Mouse (Mus musculus) midbrain, embryonic 13.5 days (tissue): ENCODE measurements around the gene Map2. TPM values are rescaled to one million over a fixed set of nuclear protein-coding genes. Genes with fewer than 3 reads are reported as not detected.

Source experiments
- ATAC-seq: fragments of 200-750 bp; cut with Nextera tagmentation; 2 replicates; pipeline ENCODE4 v1.8.0; 2017; ENCODE audit warnings: mild to moderate bottlenecking, moderate TSS enrichment, moderate library complexity
- H3K27ac ChIP-seq: fragments of 300-500 bp; sonication (generic); 2 replicates; pipeline ENCODE4 v1.5.1; 2015; ENCODE audit warnings: inconsistent platforms, mild to moderate bottlenecking, moderate library complexity
- H3K27me3 ChIP-seq: fragments of 300-500 bp; sonication (generic); 2 replicates; pipeline ENCODE4 v1.6.1; 2015; ENCODE audit warnings: mild to moderate bottlenecking, inconsistent platforms
- H3K36me3 ChIP-seq: fragments of 300-500 bp; sonication (generic); 2 replicates; pipeline ENCODE4 v1.6.1; 2015; ENCODE audit warnings: mild to moderate bottlenecking, inconsistent platforms
- H3K4me1 ChIP-seq: fragments of 300-500 bp; sonication (generic); replicated peaks from 2 replicates; pipeline ENCODE4 v1.6.1; 2015; ENCODE audit warnings: inconsistent platforms
- H3K4me2 ChIP-seq: fragments of 300-500 bp; sonication (generic); replicated peaks from 2 replicates; pipeline ENCODE4 v1.6.1; 2015; ENCODE audit warnings: moderate library complexity, mild to moderate bottlenecking, inconsistent platforms
- H3K4me3 ChIP-seq: fragments of 300-500 bp; sonication (generic); replicated peaks from 2 replicates; pipeline ENCODE4 v1.5.1; 2015; ENCODE audit warnings: mild to moderate bottlenecking, inconsistent platforms
- H3K9ac ChIP-seq: fragments of 300-500 bp; sonication (generic); replicated peaks from 2 replicates; pipeline ENCODE4 v1.6.1; 2015; ENCODE audit warnings: mild to moderate bottlenecking, inconsistent platforms
- H3K9me3 ChIP-seq: fragments of 300-500 bp; sonication (generic); 2 replicates; pipeline ENCODE4 v1.6.1; 2016; ENCODE audit warnings: mild to moderate bottlenecking, inconsistent platforms
- WGBS: fragments of 180-500 bp; shearing (Covaris S2); methylation state at CpG from one replicate; pipeline ENCODE4 v1.1.7; 2015; 5-methylcytosine and 5-hydroxymethylcytosine counted together
- polyA plus RNA-seq: library from polyadenylated mRNA; unstranded; fragments of >200 nt; fragmentation: Nextera tagmentation; extraction: Ambion mirVana; gene quantifications from 2 replicates; pipeline ENCODE4 v1.2.1, GENCODE M21; 2015

Gene Map2
- polyA plus RNA-seq, 1 experiment from 2014 or later, result 458 TPM

- H3K4me3 ChIP-seq, result no peak overlapping the region
- H3K27ac ChIP-seq, result no peak overlapping the region
- H3K9me3 ChIP-seq, result no peaks in the 10 kb centered on the region
- no peaks in the 10 kb centered on the region for H3K27me3 ChIP-seq
- 0 out of 2 replicates have a peak, but pooled peaks cover under 1% of the 10 kb centered on the region for H3K36me3 ChIP-seq
- ATAC-seq, result no peak
- peaks cover 7% of the 10 kb centered on the region; the same call in 1 of the 2 replicates for H3K4me1 ChIP-seq
- WGBS, result 58% methylated on average over 3 of the region's 3 CpGs
- H3K4me2 ChIP-seq, result no peak overlapping the region
- no peak overlapping the region for H3K9ac ChIP-seq
These were observed 31.8 kb downstream of the Map2 start for GRCm38 (mm10) chr1:66206904-66207303.

GRCm38 (mm10) chr1:66211074-66211791 is 36.2 kb downstream of the Map2 start:
- H3K27me3 ChIP-seq, result no peaks in the 10 kb centered on the region

GRCm38 (mm10) chr1:66221497-66221896 is 46.4 kb downstream of the Map2 start:
- Histone ChIP-seq H3K4me1 (peaks cover 35% of the 10 kb centered on the region), H3K9me3 (no peaks in the 10 kb centered on the region), H3K36me3 (no peaks in the 10 kb centered on the region), H3K9ac (no peak overlapping the region), H3K4me2 (no peak overlapping the region), H3K4me3 (no peak overlapping the region), H3K27ac (0 out of 2 replicates have a peak overlapping the region, but pooled peaks have one; percentile 19), H3K27me3 (no peaks in the 10 kb centered on the region)
- 51% methylated on average over 4 of the region's 4 CpGs for WGBS
- ATAC-seq, result 0 out of 2 replicates have a peak, but pooled peaks have one; percentile 63

More at GRCm38 (mm10) chr1:66211074-66211791, 36.2 kb downstream of the Map2 start:
- Histone ChIP-seq H3K4me2 (no peak overlapping the region), H3K27ac (no peak overlapping the region), H3K9me3 (no peaks in the 10 kb centered on the region), H3K4me1 (peaks cover 7% of the 10 kb centered on the region), H3K4me3 (no peak overlapping the region), H3K9ac (no peak overlapping the region), H3K36me3 (no peaks in the 10 kb centered on the region)
- WGBS, result 76% methylated on average over 7 of the region's 7 CpGs
- no peak for ATAC-seq

DNA sequence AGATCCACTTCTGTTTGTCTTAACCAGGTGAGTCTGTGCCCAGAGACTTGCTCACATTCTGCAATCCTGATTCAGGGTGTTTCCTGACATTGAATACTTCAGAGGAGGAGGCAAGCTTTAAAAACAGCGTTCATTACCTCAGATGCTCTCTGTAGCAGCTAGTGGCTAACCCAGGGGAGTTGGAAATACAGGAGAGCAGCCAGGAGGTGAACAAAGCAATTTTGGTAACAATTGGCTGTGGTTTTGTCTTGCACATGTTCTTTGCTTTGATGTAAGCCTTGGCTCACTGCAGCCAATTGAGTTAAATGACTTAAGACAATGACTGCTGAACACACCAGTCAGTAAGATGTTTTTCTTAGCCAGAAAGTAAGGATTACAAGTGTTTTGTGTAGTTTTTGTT is 48.3 kb downstream of the Map2 start:
- Histone ChIP-seq H3K27ac (no peak overlapping the region), H3K27me3 (no peaks in the 10 kb centered on the region), H3K4me2 (no peak overlapping the region), H3K4me3 (no peak overlapping the region), H3K9ac (no peak overlapping the region), H3K9me3 (no peaks in the 10 kb centered on the region), H3K36me3 (no peaks in the 10 kb centered on the region), H3K4me1 (peaks cover 46% of the 10 kb centered on the region)
- ATAC-seq, result no peak
- WGBS, result 27% methylated on average over 1 of the region's 1 CpGs

DNA sequence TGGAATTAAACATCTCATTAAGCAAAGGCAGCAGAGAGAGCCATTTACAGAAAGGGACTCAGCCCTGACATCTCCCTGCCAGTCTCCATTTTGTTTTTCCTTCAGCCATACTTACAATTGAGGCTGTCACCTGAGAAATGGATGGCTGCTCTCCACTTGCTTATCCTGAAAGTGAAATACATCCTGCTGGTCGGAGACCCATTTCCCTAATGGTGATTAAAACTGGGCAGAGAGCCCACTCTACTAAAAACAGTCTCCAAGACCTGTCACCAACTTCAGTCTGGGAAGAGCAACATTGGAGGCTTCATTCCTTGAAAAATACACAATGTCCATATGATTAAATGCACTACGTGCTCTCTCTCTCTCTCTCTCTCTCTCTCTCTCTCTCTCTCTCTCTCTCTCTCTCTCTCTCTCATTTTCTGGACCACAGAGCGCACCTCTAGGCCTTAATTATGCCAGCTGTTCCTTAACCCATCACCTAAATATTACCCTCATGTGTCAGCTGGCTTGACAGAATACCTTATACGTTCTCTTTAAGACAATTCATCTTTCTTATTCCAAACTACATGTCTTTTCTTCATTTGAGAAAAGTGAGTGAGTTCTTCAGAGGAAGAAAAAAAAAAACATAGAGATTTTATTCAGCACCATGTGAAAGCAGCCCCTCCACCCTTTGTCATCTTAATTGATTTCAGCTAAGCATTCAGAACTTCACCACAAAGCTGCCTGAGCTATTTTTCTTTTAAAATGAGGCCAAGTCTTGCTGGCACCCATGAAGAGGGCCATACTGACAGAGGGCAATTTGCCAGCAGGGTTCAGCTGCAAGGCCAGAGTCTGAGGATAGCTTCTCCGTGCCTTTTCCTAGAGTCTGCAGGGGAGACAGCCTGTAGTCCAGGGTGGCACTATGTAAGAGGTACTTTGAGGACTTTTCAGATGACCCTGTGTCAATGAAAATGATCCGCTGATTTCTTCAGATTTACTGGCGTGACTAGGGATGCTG is 51.6 kb downstream of the Map2 start:
- Histone ChIP-seq H3K27ac (peak overlapping the region; percentile 44; the same call in 1 of the 2 replicates), H3K4me1 (peaks cover 36% of the 10 kb centered on the region), H3K36me3 (no peaks in the 10 kb centered on the region), H3K4me3 (no peak overlapping the region), H3K9me3 (no peaks in the 10 kb centered on the region), H3K9ac (no peak overlapping the region), H3K4me2 (no peak overlapping the region), H3K27me3 (no peaks in the 10 kb centered on the region)
- peak; percentile 82 for ATAC-seq
- 49% methylated on average over 7 of the region's 7 CpGs for WGBS

DNA sequence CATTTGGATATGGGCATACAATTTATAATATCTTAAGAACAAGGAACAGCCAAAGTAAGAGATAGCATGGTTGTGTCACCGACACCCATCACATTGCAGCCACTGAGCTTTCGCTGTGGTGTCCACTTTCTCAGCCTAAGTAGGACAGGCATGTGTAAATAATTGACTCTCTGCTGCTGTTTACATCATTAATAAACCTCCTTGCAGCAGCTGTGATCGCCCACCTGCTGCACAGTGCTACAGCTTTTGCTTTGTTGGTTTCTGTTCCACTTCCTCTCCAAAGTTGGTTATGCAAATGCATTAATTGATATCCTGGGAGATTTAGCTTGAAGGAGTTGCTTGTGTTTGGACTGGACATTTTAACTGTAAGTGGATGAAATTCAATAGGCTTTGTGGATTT is 53.1 kb downstream of the Map2 start:
- no peaks in the 10 kb centered on the region for H3K36me3 ChIP-seq
- WGBS, result 60% methylated on average over 3 of the region's 3 CpGs
- ATAC-seq, result peak; percentile 51; the same call in 1 of the 2 replicates
- no peaks in the 10 kb centered on the region for H3K9me3 ChIP-seq
- H3K27me3 ChIP-seq, result no peaks in the 10 kb centered on the region
- no peak overlapping the region for H3K27ac ChIP-seq
- H3K4me1 ChIP-seq, result peaks cover 28% of the 10 kb centered on the region
- H3K4me3 ChIP-seq, result no peak overlapping the region
- no peak overlapping the region for H3K4me2 ChIP-seq
- no peak overlapping the region for H3K9ac ChIP-seq

DNA sequence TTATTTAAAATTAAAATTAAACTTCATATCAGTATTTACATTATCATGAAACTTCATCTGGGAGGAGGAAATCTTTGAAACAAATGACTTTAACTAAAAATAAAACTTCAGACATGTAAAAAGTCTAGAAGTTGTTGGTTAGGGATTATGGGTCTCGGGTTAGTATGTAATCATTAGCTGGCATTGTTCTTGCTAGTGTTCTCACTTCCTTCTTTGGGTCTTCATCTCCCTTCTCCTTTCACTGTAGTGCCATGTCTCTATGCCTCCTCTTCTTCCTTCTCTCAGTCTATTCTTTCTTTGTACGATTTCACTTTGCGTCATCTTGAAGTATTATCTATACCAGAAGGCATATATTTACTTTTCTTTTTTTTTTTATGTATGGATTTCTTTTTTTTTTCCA is 55.3 kb downstream of the Map2 start:
- H3K27ac ChIP-seq, result no peak overlapping the region
- H3K36me3 ChIP-seq, result no peaks in the 10 kb centered on the region
- H3K4me3 ChIP-seq, result no peak overlapping the region
- ATAC-seq, result no peak
- no peaks in the 10 kb centered on the region for H3K27me3 ChIP-seq
- 97% methylated on average over 3 of the region's 3 CpGs for WGBS
- H3K4me2 ChIP-seq, result no peak overlapping the region
- H3K4me1 ChIP-seq, result peaks cover 33% of the 10 kb centered on the region
- H3K9ac ChIP-seq, result no peak overlapping the region
- no peaks in the 10 kb centered on the region for H3K9me3 ChIP-seq

DNA sequence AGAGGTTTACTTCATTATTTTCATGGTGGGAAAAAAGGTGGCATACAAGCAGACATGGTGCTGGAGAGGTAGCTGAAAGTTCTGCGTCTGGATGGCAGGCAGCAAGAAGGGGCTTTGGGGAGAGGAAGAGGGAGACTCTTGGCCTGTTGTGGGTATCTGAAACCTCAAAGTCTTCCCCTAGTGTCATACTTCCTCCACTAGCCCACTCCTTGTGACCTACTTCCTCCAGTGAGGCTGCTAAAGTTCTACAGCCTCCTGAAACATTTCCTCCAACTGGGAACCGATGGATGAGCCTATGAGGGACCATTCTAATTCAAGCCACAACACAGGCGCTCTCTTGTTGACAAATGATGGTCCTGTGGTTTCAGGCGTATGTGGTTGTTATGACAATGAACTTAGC is 56.9 kb downstream of the Map2 start:
- Histone ChIP-seq H3K27ac (no peak overlapping the region), H3K36me3 (no peaks in the 10 kb centered on the region), H3K27me3 (no peaks in the 10 kb centered on the region), H3K9ac (no peak overlapping the region), H3K4me2 (no peak overlapping the region), H3K4me3 (no peak overlapping the region), H3K4me1 (peaks cover 23% of the 10 kb centered on the region), H3K9me3 (no peaks in the 10 kb centered on the region)
- no peak for ATAC-seq
- WGBS, result 93% methylated on average over 4 of the region's 4 CpGs

DNA sequence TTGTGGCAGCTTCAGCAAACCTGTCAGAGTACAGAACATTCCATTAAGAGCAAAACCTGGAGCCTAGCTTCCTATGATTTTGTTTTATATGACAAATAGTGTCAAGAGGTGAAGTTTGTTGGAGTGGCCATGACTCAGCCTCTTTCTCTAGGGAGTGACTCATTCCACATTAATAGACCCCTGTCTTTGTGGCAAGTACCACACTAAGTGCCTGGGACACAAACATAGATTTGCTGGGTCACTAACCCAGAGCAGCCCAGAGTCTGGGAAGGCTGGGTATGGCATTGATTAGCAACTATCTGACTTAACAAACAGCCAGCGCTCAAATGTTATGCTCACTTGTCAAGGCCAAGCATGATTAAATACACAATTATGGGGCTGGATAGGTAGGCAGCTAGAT is 69.8 kb downstream of the Map2 start:
- Histone ChIP-seq H3K27me3 (no peaks in the 10 kb centered on the region), H3K4me1 (peaks cover 29% of the 10 kb centered on the region), H3K4me2 (no peak overlapping the region), H3K36me3 (no peaks in the 10 kb centered on the region), H3K9me3 (no peaks in the 10 kb centered on the region), H3K4me3 (no peak overlapping the region), H3K27ac (no peak overlapping the region), H3K9ac (no peak overlapping the region)
- 80% methylated on average over 1 of the region's 1 CpGs for WGBS
- no peak for ATAC-seq

GRCm38 (mm10) chr1:66251649-66252332 is 76.7 kb downstream of the Map2 start:
- no peaks in the 10 kb centered on the region for H3K9me3 ChIP-seq
- peaks cover 38% of the 10 kb centered on the region for H3K4me1 ChIP-seq
- H3K4me3 ChIP-seq, result no peak overlapping the region
- ATAC-seq, result peak; percentile 50; the same call in 1 of the 2 replicates
- H3K4me2 ChIP-seq, result no peak overlapping the region
- peak overlapping the region; percentile 73 for H3K27ac ChIP-seq
- peaks cover 8% of the 10 kb centered on the region for H3K36me3 ChIP-seq
- no peaks in the 10 kb centered on the region for H3K27me3 ChIP-seq
- WGBS, result 43% methylated on average over 4 of the region's 4 CpGs
- no peak overlapping the region for H3K9ac ChIP-seq

DNA sequence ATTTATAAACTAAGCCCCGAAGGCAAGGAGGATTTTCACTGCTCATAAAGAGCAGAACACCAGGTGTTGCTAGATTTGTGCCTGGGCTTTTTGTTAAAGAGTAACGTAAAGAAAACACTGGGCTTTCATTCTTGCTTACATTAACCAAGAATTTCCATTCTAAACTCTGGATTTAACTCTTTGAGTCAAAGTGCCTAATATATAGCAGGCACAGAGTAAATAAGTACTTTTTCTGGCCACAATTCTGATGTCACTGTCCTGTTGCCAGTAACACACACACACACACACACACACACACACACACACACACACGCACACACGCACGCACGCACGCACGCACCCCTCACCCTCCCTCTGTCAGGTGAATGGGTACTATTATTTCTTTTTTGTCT is 77.3 kb downstream of the Map2 start:
- 73% methylated on average over 8 of the region's 8 CpGs for WGBS
- no peak for ATAC-seq
- H3K9ac ChIP-seq, result no peak overlapping the region

More for the DNA sequence above, 77.3 kb downstream of the Map2 start:
- Histone ChIP-seq H3K4me1 (peaks cover 33% of the 10 kb centered on the region), H3K9me3 (no peaks in the 10 kb centered on the region), H3K4me3 (no peak overlapping the region), H3K4me2 (no peak overlapping the region), H3K27me3 (no peaks in the 10 kb centered on the region), H3K27ac (peak overlapping the region; percentile 73), H3K36me3 (peaks cover 8% of the 10 kb centered on the region)
